Mouse (Mus musculus) limb, embryonic 14.5 days (tissue): Measurements from ENCODE around the gene Rbmx2. TPM values are rescaled to one million over a fixed set of nuclear protein-coding genes. Genes with fewer than 3 reads are reported as not detected.

Source experiments
- ATAC-seq: fragments of 200-750 bp; cut with Nextera tagmentation; 2 replicates; pipeline ENCODE4 v1.8.0; 2017; ENCODE audit warnings: low read depth, moderate number of reproducible peaks, moderate TSS enrichment; ENCODE audit not compliant: low FRiP score
- DNase-seq: peaks from one replicate; pipeline ENCODE4 v3.0.0-alpha.2; 2015; ENCODE audit warnings: low spot score
- H3K27ac ChIP-seq: fragments of 300-500 bp; sonication (generic); replicated peaks from 2 replicates; pipeline ENCODE4 v1.5.1; 2014; ENCODE audit warnings: low read depth, mild to moderate bottlenecking, low read length, moderate library complexity, mixed read lengths
- H3K27me3 ChIP-seq: fragments of 300-500 bp; sonication (generic); 2 replicates; pipeline ENCODE4 v1.6.1; 2014; ENCODE audit warnings: low read length, mixed read lengths; ENCODE audit not compliant: control insufficient read depth, insufficient read depth
- H3K36me3 ChIP-seq: fragments of 300-500 bp; sonication (generic); 2 replicates; pipeline ENCODE4 v1.6.1; 2014; ENCODE audit warnings: mild to moderate bottlenecking, low read length, moderate library complexity, mixed read lengths; ENCODE audit not compliant: control insufficient read depth, insufficient read depth
- H3K4me1 ChIP-seq: fragments of 300-500 bp; sonication (generic); 2 replicates; pipeline ENCODE4 v1.6.1; 2014; ENCODE audit warnings: antibody characterized with exemption, low read length, mixed read lengths; ENCODE audit not compliant: control insufficient read depth, insufficient read depth
- H3K4me2 ChIP-seq: fragments of 300-500 bp; sonication (generic); replicated peaks from 2 replicates; pipeline ENCODE4 v1.6.1; 2014; ENCODE audit warnings: low read depth, mild to moderate bottlenecking, low read length, moderate library complexity; ENCODE audit not compliant: severe bottlenecking
- H3K4me3 ChIP-seq: fragments of 300-500 bp; sonication (generic); replicated peaks from 2 replicates; pipeline ENCODE4 v1.5.1; 2014; ENCODE audit warnings: low read length
- H3K9ac ChIP-seq: fragments of 300-500 bp; sonication (generic); 2 replicates; pipeline ENCODE4 v1.6.1; 2014; ENCODE audit warnings: mild to moderate bottlenecking, low read depth, low read length, moderate library complexity; ENCODE audit not compliant: severe bottlenecking
- H3K9me3 ChIP-seq: fragments of 300-500 bp; sonication (generic); 2 replicates; pipeline ENCODE4 v1.6.1; 2016; ENCODE audit warnings: low read length; ENCODE audit not compliant: control insufficient read depth
- POLR2A ChIP-seq: fragments of 200-500 bp; IDR thresholded peaks from 2 replicates; pipeline ENCODE4 v1.8.0; 2012; ENCODE audit warnings: inconsistent platforms, mild to moderate bottlenecking, moderate library complexity, borderline replicate concordance; ENCODE audit not compliant: insufficient read depth, insufficient read length; ENCODE audit errors: extremely low read depth
- WGBS: fragments of 180-500 bp; shearing (Covaris S2); extraction: QIAGEN DNeasy Blood & Tissue Kit; methylation state at CpG from one replicate; pipeline ENCODE4 v1.1.7; 2014; 5-methylcytosine and 5-hydroxymethylcytosine counted together
- polyA plus RNA-seq, 2 experiments: library from polyadenylated mRNA; depleted of rRNA in 1 of 2; stranded (reverse) in 1 of 2; unstranded in 1 of 2; fragments of >200 nt; fragmentation: Nextera tagmentation in 1 of 2; extraction: Ambion mirVana in 1 of 2; gene quantifications; 2 replicates each; pipeline versions ENCODE4 v1.2.1 to v1.2.3; 2012 to 2014

The Rbmx2 gene
- 9.2 and 13.6 TPM in 2 replicates for polyA plus RNA-seq (2012; rRNA removed)
- polyA plus RNA-seq (2014; fragmentation: Nextera tagmentation; extraction: Ambion mirVana): 22.0 and 25.7 TPM in 2 replicates

GRCm38 (mm10) chrX:48694864-48695371 lies at the start of gene Rbmx2:
TSS of gene Rbmx2 (plus strand) at chrX:48695004.
- H3K27me3 ChIP-seq: no peaks in the 10 kb centered on the region
- no peaks in the 10 kb centered on the region; the same call in 1 of the 2 replicates for H3K36me3 ChIP-seq
- peak within 1 kb of the TSS; percentile 63 for H3K9ac ChIP-seq
- peak within 1 kb of the TSS; percentile 56 for H3K4me3 ChIP-seq
- 0 out of 2 replicates have a peak, but pooled peaks cover 2% of the 10 kb centered on the region for H3K4me1 ChIP-seq
- H3K27ac ChIP-seq: no peak within 1 kb of the TSS
- no peaks in the 10 kb centered on the region for H3K9me3 ChIP-seq
- ATAC-seq: peak; percentile 98
- DNase-seq: peak; percentile 93
- 21% methylated on average over 34 of the region's 42 CpGs for WGBS
- peak within 1 kb of the TSS; percentile 49 for H3K4me2 ChIP-seq
- TF ChIP-seq POLR2A: 0 out of 2 replicates have a peak, but pooled peaks have one; percentile 25

- no peak overlapping the region for H3K9ac ChIP-seq
- DNase-seq (no peak), ATAC-seq (no peak)
- H3K4me1 ChIP-seq: no peaks in the 10 kb centered on the region
- WGBS: 19% methylated on average over 6 of the region's 6 CpGs
- H3K36me3 ChIP-seq: no peaks in the 10 kb centered on the region
- H3K9me3 ChIP-seq: no peaks in the 10 kb centered on the region
- no peaks in the 10 kb centered on the region for H3K27me3 ChIP-seq
- H3K27ac ChIP-seq: no peak overlapping the region
- no peak for TF ChIP-seq POLR2A
- H3K4me2 ChIP-seq: no peak overlapping the region
- no peak overlapping the region for H3K4me3 ChIP-seq
Measured at GRCm38 (mm10) chrX:48666807-48667206, 28.0 kb upstream of the Rbmx2 start.

- Histone ChIP-seq H3K9me3 (no peaks in the 10 kb centered on the region), H3K27me3 (no peaks in the 10 kb centered on the region), H3K36me3 (no peaks in the 10 kb centered on the region), H3K9ac (no peak overlapping the region), H3K4me2 (no peak overlapping the region), H3K27ac (no peak overlapping the region), H3K4me1 (no peaks in the 10 kb centered on the region), H3K4me3 (no peak overlapping the region)
- ATAC-seq (no peak), DNase-seq (no peak)
- WGBS: 75% methylated on average over 3 of the region's 3 CpGs
- TF ChIP-seq POLR2A: no peak
Measured at GRCm38 (mm10) chrX:48669588-48669987, 25.2 kb upstream of the Rbmx2 start.

- ATAC-seq (no peak), DNase-seq (no peak)
- Histone ChIP-seq H3K4me1 (no peaks in the 10 kb centered on the region), H3K9me3 (no peaks in the 10 kb centered on the region), H3K27ac (no peak overlapping the region), H3K4me2 (no peak overlapping the region), H3K4me3 (no peak overlapping the region), H3K36me3 (no peaks in the 10 kb centered on the region), H3K27me3 (no peaks in the 10 kb centered on the region), H3K9ac (no peak overlapping the region)
- no peak for TF ChIP-seq POLR2A
- WGBS: 59% methylated on average over 3 of the region's 3 CpGs
Measured at GRCm38 (mm10) chrX:48671714-48672113, 23.1 kb upstream of the Rbmx2 start.

GRCm38 (mm10) chrX:48674171-48674570 lies 20.6 kb upstream of the Rbmx2 start, which contains the start of gene Gpr119:
TSS of gene Gpr119 (minus strand) at chrX:48674478.
- Histone ChIP-seq H3K4me3 (no peak within 1 kb of the TSS), H3K4me1 (no peaks in the 10 kb centered on the region), H3K9ac (no peak within 1 kb of the TSS), H3K27ac (no peak within 1 kb of the TSS), H3K9me3 (no peaks in the 10 kb centered on the region), H3K27me3 (no peaks in the 10 kb centered on the region), H3K36me3 (no peaks in the 10 kb centered on the region), H3K4me2 (no peak within 1 kb of the TSS)
- no peak for ATAC-seq
- 56% methylated on average over 4 of the region's 4 CpGs for whole genome bisulfite sequencing
- DNase-seq: no peak
- no peak for TF ChIP-seq POLR2A
